Comparison of ENCODE assay signal across 30 mouse cellular contexts in genomic region chr11:81060077-81060476, GRCm38 (mm10).
"Had no signal": no experiment of that assay in that cellular context is flagged by ENCODE, and none has a peak within 500 bp of the region (broad histone marks: within the 10 kb centered on the region; RNA-seq: fewer than 3 reads in every experiment).

No protein-coding gene starts in this region.

- H3K9ac ChIP-seq: limb, embryonic 12.5 days; limb, embryonic 13.5 days; limb, embryonic 15.5 days; liver, embryonic 12.5 days; liver, embryonic 13.5 days; liver, embryonic 14.5 days; liver, embryonic 15.5 days; liver, postnatal 0 days; lung, embryonic 14.5 days; lung, embryonic 15.5 days; midbrain, embryonic 12.5 days; midbrain, embryonic 13.5 days; neural tube, embryonic 12.5 days had no signal

- ATAC-seq: liver, embryonic 12.5 days; liver, postnatal 0 days; lung, postnatal 0 days; midbrain, embryonic 13.5 days; midbrain, embryonic 16.5 days had no signal

- H3K36me3 ChIP-seq: limb, embryonic 10.5 days; limb, embryonic 12.5 days; limb, embryonic 13.5 days; limb, embryonic 15.5 days; liver, embryonic 12.5 days; liver, embryonic 13.5 days; liver, embryonic 15.5 days; lung, embryonic 15.5 days; midbrain, embryonic 10.5 days; midbrain, embryonic 12.5 days; midbrain, embryonic 13.5 days; neural tube, embryonic 12.5 days had no signal

- DNase-seq: left cerebral cortex, postnatal 4 days; liver; liver, embryonic 13.5 days; liver, postnatal 0 days; lung, adult 18-20 months; lung, adult 2 months; lung, embryonic 14.5 days; lung, postnatal 10 days; lung, postnatal 14 days; lung, postnatal 36 days; lung, postnatal 4 days; midbrain, embryonic 14.5 days had no signal

- H3K4me1 ChIP-seq: limb, embryonic 12.5 days; limb, embryonic 13.5 days; limb, embryonic 15.5 days; liver, embryonic 12.5 days; liver, embryonic 13.5 days; liver, embryonic 15.5 days; lung, embryonic 15.5 days; megakaryocyte, embryonic 14.5 days; midbrain, embryonic 10.5 days; midbrain, embryonic 12.5 days; neural tube, embryonic 12.5 days had no signal

- H3K27ac ChIP-seq: limb, embryonic 10.5 days; limb, embryonic 12.5 days; limb, embryonic 13.5 days; limb, embryonic 15.5 days; liver, embryonic 12.5 days; liver, embryonic 13.5 days; liver, embryonic 14.5 days; liver, embryonic 15.5 days; lung, embryonic 15.5 days; macrophage; midbrain, embryonic 10.5 days; midbrain, embryonic 12.5 days; midbrain, embryonic 13.5 days; neural tube, embryonic 12.5 days had no signal

- H3K9me3 ChIP-seq: limb, embryonic 10.5 days; limb, embryonic 12.5 days; limb, embryonic 13.5 days; limb, embryonic 15.5 days; liver, embryonic 12.5 days; liver, embryonic 13.5 days; liver, embryonic 15.5 days; lung, embryonic 15.5 days; midbrain, embryonic 10.5 days; midbrain, embryonic 12.5 days; midbrain, embryonic 13.5 days; neural tube, embryonic 12.5 days had no signal

- H3K4me2 ChIP-seq: limb, embryonic 12.5 days; limb, embryonic 13.5 days; limb, embryonic 15.5 days; liver, embryonic 11.5 days; liver, embryonic 12.5 days; liver, embryonic 13.5 days; liver, embryonic 15.5 days; lung, embryonic 14.5 days; lung, embryonic 15.5 days; midbrain, embryonic 12.5 days; midbrain, embryonic 13.5 days; neural tube, embryonic 12.5 days had no signal

- H3K4me3 ChIP-seq: limb, embryonic 10.5 days; limb, embryonic 12.5 days; limb, embryonic 13.5 days; limb, embryonic 15.5 days; liver, embryonic 12.5 days; liver, embryonic 13.5 days; liver, embryonic 15.5 days; lung, embryonic 15.5 days; megakaryocyte, embryonic 14.5 days; midbrain, embryonic 10.5 days; midbrain, embryonic 12.5 days; midbrain, embryonic 13.5 days; myocyte; neural tube, embryonic 12.5 days had no signal

- H3K27me3 ChIP-seq: limb, embryonic 12.5 days; limb, embryonic 15.5 days; liver, embryonic 12.5 days; liver, embryonic 13.5 days; liver, embryonic 15.5 days; lung, embryonic 15.5 days; megakaryocyte, embryonic 14.5 days; midbrain, embryonic 12.5 days; midbrain, embryonic 13.5 days; neural tube, embryonic 12.5 days had no signal
